ENCODE assay signal across 9 mouse cellular contexts in genomic region chr1:186827773-186828172, GRCm38 (mm10).
DNase-seq lines count a peak whose midpoint lies in the region; ATAC-seq and TF ChIP-seq lines count a peak whose summit lies in the region.
"Had no signal": no experiment of that assay in that cellular context is flagged by ENCODE, and none has a peak within 500 bp of the region (broad histone marks: within the 10 kb centered on the region; RNA-seq: fewer than 3 reads in every experiment).

No protein-coding gene starts in this region.

- no peaks in the 10 kb centered on the region for H3K36me3 ChIP-seq in forebrain, postnatal 0 days (ENCODE audit: insufficient read depth)
- H3K36me3 ChIP-seq in forebrain, embryonic 12.5 days (replicated peaks) = no peaks in the 10 kb centered on the region
- no peaks in the 10 kb centered on the region for H3K36me3 ChIP-seq in midbrain, postnatal 0 days (ENCODE audit: insufficient read depth, low read length)
- H3K36me3 ChIP-seq in midbrain, embryonic 13.5 days = no peaks in the 10 kb centered on the region
- H3K36me3 ChIP-seq in forebrain, embryonic 16.5 days (ENCODE audit: control insufficient read depth, insufficient read depth) = no peaks in the 10 kb centered on the region

- H3K4me1 ChIP-seq in forebrain, postnatal 0 days (ENCODE audit: insufficient read depth) = no peaks in the 10 kb centered on the region
- H3K4me1 ChIP-seq in forebrain, embryonic 12.5 days = peaks cover 3% of the 10 kb centered on the region; the same call in 1 of the 2 replicates
- H3K4me1 ChIP-seq in midbrain, postnatal 0 days (ENCODE audit: insufficient read depth, low read length) = no peaks in the 10 kb centered on the region
- 0 out of 2 replicates have a peak, but pooled peaks cover 5% of the 10 kb centered on the region for H3K4me1 ChIP-seq in midbrain, embryonic 13.5 days (replicated peaks)
- 0 out of 2 replicates have a peak, but pooled peaks cover 2% of the 10 kb centered on the region for H3K4me1 ChIP-seq in forebrain, embryonic 16.5 days (replicated peaks; ENCODE audit: control insufficient read depth, insufficient read depth, low read length)
- H3K4me1 ChIP-seq: megakaryocyte, embryonic 14.5 days had no signal

- H3K4me3 ChIP-seq in forebrain, postnatal 0 days (ENCODE audit: low read depth, low read length) = no peak overlapping the region
- H3K4me3 ChIP-seq in forebrain, embryonic 12.5 days (replicated peaks) = no peak overlapping the region
- no peak overlapping the region for H3K4me3 ChIP-seq in midbrain, postnatal 0 days (ENCODE audit: low read depth, low read length)
- H3K4me3 ChIP-seq in midbrain, embryonic 13.5 days (replicated peaks) = no peak overlapping the region
- no peak overlapping the region for H3K4me3 ChIP-seq in forebrain, embryonic 16.5 days (replicated peaks; ENCODE audit: low read length)
- H3K4me3 ChIP-seq: megakaryocyte, embryonic 14.5 days had no signal

- no peaks in the 10 kb centered on the region for H3K27me3 ChIP-seq in forebrain, postnatal 0 days (ENCODE audit: insufficient read depth, low read length)
- H3K27me3 ChIP-seq in forebrain, embryonic 12.5 days = peaks cover 5% of the 10 kb centered on the region; the same call in 1 of the 2 replicates
- no peaks in the 10 kb centered on the region for H3K27me3 ChIP-seq in midbrain, postnatal 0 days (ENCODE audit: insufficient read depth, low read length)
- H3K27me3 ChIP-seq in midbrain, embryonic 13.5 days = peaks cover 14% of the 10 kb centered on the region
- no peaks in the 10 kb centered on the region for H3K27me3 ChIP-seq in forebrain, embryonic 16.5 days (replicated peaks; ENCODE audit: control insufficient read depth, insufficient read depth, low read length)

- H3K4me2 ChIP-seq in forebrain, postnatal 0 days (ENCODE audit: low read depth) = no peak overlapping the region
- H3K4me2 ChIP-seq in forebrain, embryonic 12.5 days = no peak overlapping the region
- no peak overlapping the region for H3K4me2 ChIP-seq in midbrain, postnatal 0 days (ENCODE audit: low read depth, low read length, poor library complexity, severe bottlenecking)
- H3K4me2 ChIP-seq in midbrain, embryonic 13.5 days (replicated peaks) = no peak overlapping the region
- no peak overlapping the region for H3K4me2 ChIP-seq in forebrain, embryonic 16.5 days (ENCODE audit: low read length)

- no peaks in the 10 kb centered on the region for H3K9me3 ChIP-seq in forebrain, postnatal 0 days (ENCODE audit: low read length)
- no peaks in the 10 kb centered on the region for H3K9me3 ChIP-seq in forebrain, embryonic 12.5 days
- no peaks in the 10 kb centered on the region for H3K9me3 ChIP-seq in midbrain, postnatal 0 days (ENCODE audit: low read length)
- no peaks in the 10 kb centered on the region for H3K9me3 ChIP-seq in midbrain, embryonic 13.5 days
- H3K9me3 ChIP-seq in forebrain, embryonic 16.5 days (ENCODE audit: control insufficient read depth, low read length) = no peaks in the 10 kb centered on the region
- H3K9me3 ChIP-seq: megakaryocyte, embryonic 14.5 days had no signal

- DNase-seq in forebrain, postnatal 0 days = peak; percentile 83
- peak; percentile 72 for DNase-seq in midbrain, postnatal 0 days (ENCODE audit: low spot score)
- DNase-seq in embryo, embryonic 11.5 days (ENCODE audit: low read depth, low spot score) = peak; percentile 50
- peak; percentile 46 for DNase-seq in lung, postnatal 10 days
- DNase-seq in urinary bladder, postnatal 36 days (ENCODE audit: low spot score in 2 of 2) = no peak

- no peak overlapping the region for H3K9ac ChIP-seq in forebrain, postnatal 0 days
- H3K9ac ChIP-seq in forebrain, embryonic 12.5 days = no peak overlapping the region
- H3K9ac ChIP-seq in midbrain, postnatal 0 days (replicated peaks; ENCODE audit: low read length, poor library complexity, severe bottlenecking) = no peak overlapping the region
- H3K9ac ChIP-seq in midbrain, embryonic 13.5 days (replicated peaks) = no peak overlapping the region
- H3K9ac ChIP-seq in forebrain, embryonic 16.5 days (replicated peaks; ENCODE audit: low read depth, low read length) = no peak overlapping the region

- ATAC-seq in forebrain, postnatal 0 days = no peak
- ATAC-seq in forebrain, embryonic 12.5 days (ENCODE audit: low FRiP score) = no peak
- ATAC-seq in midbrain, postnatal 0 days (ENCODE audit: low FRiP score) = no peak
- no peak for ATAC-seq in midbrain, embryonic 13.5 days
- no peak for ATAC-seq in forebrain, embryonic 16.5 days

- H3K27ac ChIP-seq in forebrain, postnatal 0 days (ENCODE audit: low read depth, low read length) = no peak overlapping the region
- no peak overlapping the region for H3K27ac ChIP-seq in forebrain, embryonic 12.5 days
- H3K27ac ChIP-seq in midbrain, postnatal 0 days (ENCODE audit: low read depth, low read length) = no peak overlapping the region
- no peak overlapping the region for H3K27ac ChIP-seq in midbrain, embryonic 13.5 days
- no peak overlapping the region for H3K27ac ChIP-seq in forebrain, embryonic 16.5 days (ENCODE audit: low read length)

- TF ChIP-seq CTCF in forebrain, postnatal 0 days (IDR thresholded peaks at IDR 0.05; ENCODE audit: low read depth) = peak; percentile 80
- peak; percentile 86 for TF ChIP-seq CTCF in midbrain, postnatal 0 days (IDR thresholded peaks at IDR 0.05)

- WGBS in forebrain, postnatal 0 days = 17% methylated on average over 3 of the region's 3 CpGs
- WGBS in forebrain, embryonic 12.5 days = 26% methylated on average over 3 of the region's 3 CpGs
- 25% methylated on average over 3 of the region's 3 CpGs for WGBS in midbrain, postnatal 0 days
- 27% methylated on average over 3 of the region's 3 CpGs for WGBS in midbrain, embryonic 13.5 days
- 24% methylated on average over 3 of the region's 3 CpGs for WGBS in forebrain, embryonic 16.5 days

Comparison
In these comparisons a context has a peak if more than half of its experiments do, and no peak if none do; other contexts are left out.
1. DNase-seq: peak in forebrain, postnatal 0 days (single experiment), midbrain, postnatal 0 days (single experiment), embryo, embryonic 11.5 days (single experiment) and lung, postnatal 10 days (single experiment); none in urinary bladder, postnatal 36 days (0 of 2).